Mouse (Mus musculus) cerebellum, adult 9-10 months (tissue): ENCODE measurements around the gene Gm37240.

Experiments
- DNase-seq: peaks from one replicate; pipeline ENCODE4 v3.0.0; 2022

Gm37240 gene

GRCm38 (mm10) chr3:85110762-85111161 lies 776.6 kb downstream of the Gm37240 start:
- DNase-seq = no peak

- no peak for DNase-seq
Observed at GRCm38 (mm10) chr3:85109221-85109620, 778.1 kb downstream of the Gm37240 start.

GRCm38 (mm10) chr3:85108396-85108795 lies 778.9 kb downstream of the Gm37240 start:
- no peak for DNase-seq

- DNase-seq = no peak
Observed at GRCm38 (mm10) chr3:85106956-85107355, 780.4 kb downstream of the Gm37240 start.

- no peak for DNase-seq
Observed at GRCm38 (mm10) chr3:85104301-85104700, 783.0 kb downstream of the Gm37240 start.

- no peak for DNase-seq
Observed at GRCm38 (mm10) chr3:85080882-85081558, 806.3 kb downstream of the Gm37240 start.

GRCm38 (mm10) chr3:85064113-85064512 lies 823.2 kb downstream of the Gm37240 start:
- DNase-seq = no peak

- no peak for DNase-seq
Observed at GRCm38 (mm10) chr3:85060153-85060552, 827.2 kb downstream of the Gm37240 start.

- DNase-seq = no peak
Observed at GRCm38 (mm10) chr3:85057245-85057644, 830.1 kb downstream of the Gm37240 start.

- no peak for DNase-seq
Observed at GRCm38 (mm10) chr3:85053526-85053925, 833.8 kb downstream of the Gm37240 start.

GRCm38 (mm10) chr3:85052196-85052595 lies 835.1 kb downstream of the Gm37240 start:
- no peak for DNase-seq

GRCm38 (mm10) chr3:85048569-85048968 lies 838.7 kb downstream of the Gm37240 start:
- DNase-seq = no peak

GRCm38 (mm10) chr3:85043679-85044218 lies 843.6 kb downstream of the Gm37240 start:
- DNase-seq = no peak

GRCm38 (mm10) chr3:85042126-85042525 lies 845.2 kb downstream of the Gm37240 start:
- peak; percentile 79 for DNase-seq

- DNase-seq = no peak
Observed at GRCm38 (mm10) chr3:85029141-85029540, 858.2 kb downstream of the Gm37240 start.

GRCm38 (mm10) chr3:85024817-85025705 lies 862.3 kb downstream of the Gm37240 start:
- DNase-seq = no peak

GRCm38 (mm10) chr3:85024237-85024636 lies 863.1 kb downstream of the Gm37240 start:
- DNase-seq = no peak

GRCm38 (mm10) chr3:85022800-85023199 lies 864.5 kb downstream of the Gm37240 start:
- DNase-seq = no peak

GRCm38 (mm10) chr3:85021816-85022215 lies 865.5 kb downstream of the Gm37240 start:
- no peak for DNase-seq

GRCm38 (mm10) chr3:85020137-85020536 lies 867.2 kb downstream of the Gm37240 start:
- DNase-seq = no peak

- peak; percentile 18 for DNase-seq
Observed at GRCm38 (mm10) chr3:85015667-85016066, 871.7 kb downstream of the Gm37240 start.

- DNase-seq = no peak
Observed at GRCm38 (mm10) chr3:85012889-85013288, 874.4 kb downstream of the Gm37240 start.

- no peak for DNase-seq
Observed at GRCm38 (mm10) chr3:85005257-85005656, 882.1 kb downstream of the Gm37240 start.

GRCm38 (mm10) chr3:84988880-84989279 lies 898.4 kb downstream of the Gm37240 start:
- DNase-seq = no peak
